Mouse (Mus musculus): ENCODE measurements around the gene Kif2a. TPM values are rescaled to one million over a fixed set of nuclear protein-coding genes. Genes with fewer than 3 reads are reported as not detected.

The Kif2a gene
- total RNA-seq (2014; fragmentation: Nextera tagmentation) (29.9 and 54.5 TPM in 2 replicates), total RNA-seq (2017) (14.7 and 20.3 TPM in 2 replicates)

DNA sequence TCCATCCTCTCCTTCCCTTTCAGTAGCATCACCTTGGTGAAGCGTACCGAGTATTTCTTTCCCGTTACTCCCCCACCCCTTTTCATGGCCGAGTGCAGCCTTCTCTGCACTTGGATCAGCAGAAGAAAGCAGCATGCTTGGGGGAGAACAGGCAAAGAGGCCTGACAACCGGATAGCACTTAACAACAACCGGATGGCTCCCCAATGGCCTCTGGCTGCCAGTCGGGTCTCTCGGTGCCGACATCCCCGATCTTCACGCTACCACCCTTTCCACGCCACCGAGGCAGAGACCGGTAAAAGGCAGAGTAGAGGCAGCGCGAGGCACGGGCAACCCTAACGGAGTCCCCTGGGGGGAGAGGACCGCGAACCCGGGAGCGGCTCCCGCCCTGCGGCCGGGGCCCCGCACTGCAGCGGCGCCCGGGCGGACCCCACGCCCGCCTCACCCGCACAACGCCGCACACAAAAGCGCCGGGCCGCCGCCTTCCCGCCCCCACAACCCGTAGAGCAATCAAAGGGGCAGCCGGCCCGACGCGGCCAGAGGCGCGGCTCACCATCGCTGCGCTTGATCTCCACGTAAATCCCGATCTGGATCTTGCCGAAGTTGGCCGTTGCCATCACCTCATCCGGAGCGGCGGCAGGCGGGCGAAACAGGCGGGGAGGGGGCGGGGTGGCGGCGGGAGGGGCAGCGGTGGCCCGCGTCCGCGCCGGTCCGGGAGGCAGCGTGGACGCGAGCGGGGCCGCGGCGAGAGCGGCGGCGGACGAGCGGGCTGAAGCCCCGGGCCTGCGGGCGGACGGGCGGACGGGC lies at the start of gene Kif2a:
Gene Kif2a (minus strand): TSS at position 666 of the 805 bp plus-strand sequence.
- peak; percentile 42 for ATAC-seq (replicated peaks; ENCODE audit: poor library complexity, severe bottlenecking)

DNA sequence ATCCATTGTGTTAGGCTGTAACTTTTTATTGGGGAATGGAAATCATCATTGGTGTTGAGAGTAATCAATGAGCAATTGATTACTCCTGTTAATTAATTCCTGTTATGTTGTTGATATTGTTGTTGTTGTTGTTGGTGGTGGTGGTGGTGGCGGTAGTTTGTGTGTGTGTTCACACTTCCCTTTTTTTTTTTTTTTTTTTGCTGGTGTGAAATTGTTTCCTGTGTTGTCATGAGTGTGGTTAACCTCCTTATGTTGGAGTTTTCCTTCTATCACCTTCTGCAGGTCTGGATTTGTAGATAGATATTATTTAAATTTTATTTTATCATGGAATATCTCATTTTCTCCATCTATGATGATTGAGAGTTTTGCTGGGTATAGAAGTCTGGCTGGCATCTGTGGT lies 47.1 kb upstream of the Kif2a start:
- ATAC-seq (replicated peaks; ENCODE audit: poor library complexity, severe bottlenecking) = 0 out of 2 replicates have a peak, but pooled peaks have one; percentile 20

GRCm38 (mm10) chr13:107065098-107065855 lies 43.4 kb upstream of the Kif2a start:
- ATAC-seq (replicated peaks; ENCODE audit: poor library complexity, severe bottlenecking) = no peak

- no peak for ATAC-seq (replicated peaks; ENCODE audit: poor library complexity, severe bottlenecking)
Observed at GRCm38 (mm10) chr13:107064263-107064662, 42.3 kb upstream of the Kif2a start.

GRCm38 (mm10) chr13:107063115-107063807 lies 41.3 kb upstream of the Kif2a start:
- ATAC-seq (replicated peaks; ENCODE audit: poor library complexity, severe bottlenecking) = no peak

DNA sequence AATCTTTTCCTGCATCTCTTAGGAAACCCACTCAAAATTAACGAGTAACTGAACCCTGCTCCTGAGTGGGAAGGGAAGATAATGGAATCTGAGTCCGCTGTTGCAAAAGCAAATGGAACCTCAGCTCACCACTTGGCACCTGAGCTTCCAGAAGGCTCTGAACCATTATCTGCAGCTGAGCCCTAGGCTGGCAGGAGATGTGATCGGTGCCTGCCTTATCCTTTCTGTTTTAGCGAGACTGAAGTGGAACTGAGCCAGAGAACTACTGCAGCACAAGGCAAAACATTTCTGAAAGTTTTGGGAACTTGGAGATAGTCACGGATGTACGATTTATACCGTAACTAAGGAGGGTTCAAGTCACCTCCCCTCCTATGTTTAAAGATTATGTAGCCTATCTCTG lies 38.2 kb upstream of the Kif2a start:
- no peak for ATAC-seq (replicated peaks; ENCODE audit: poor library complexity, severe bottlenecking)

GRCm38 (mm10) chr13:107059460-107059859 lies 37.5 kb upstream of the Kif2a start:
- ATAC-seq (replicated peaks; ENCODE audit: poor library complexity, severe bottlenecking) = peak; percentile 90

- peak; percentile 53 for ATAC-seq (replicated peaks; ENCODE audit: poor library complexity, severe bottlenecking)
Observed at GRCm38 (mm10) chr13:107056318-107056717, 34.4 kb upstream of the Kif2a start.

GRCm38 (mm10) chr13:107054496-107054895 lies 32.6 kb upstream of the Kif2a start:
- ATAC-seq (replicated peaks; ENCODE audit: poor library complexity, severe bottlenecking) = no peak

GRCm38 (mm10) chr13:107051342-107051741 lies 29.4 kb upstream of the Kif2a start:
- ATAC-seq (replicated peaks; ENCODE audit: poor library complexity, severe bottlenecking) = no peak

DNA sequence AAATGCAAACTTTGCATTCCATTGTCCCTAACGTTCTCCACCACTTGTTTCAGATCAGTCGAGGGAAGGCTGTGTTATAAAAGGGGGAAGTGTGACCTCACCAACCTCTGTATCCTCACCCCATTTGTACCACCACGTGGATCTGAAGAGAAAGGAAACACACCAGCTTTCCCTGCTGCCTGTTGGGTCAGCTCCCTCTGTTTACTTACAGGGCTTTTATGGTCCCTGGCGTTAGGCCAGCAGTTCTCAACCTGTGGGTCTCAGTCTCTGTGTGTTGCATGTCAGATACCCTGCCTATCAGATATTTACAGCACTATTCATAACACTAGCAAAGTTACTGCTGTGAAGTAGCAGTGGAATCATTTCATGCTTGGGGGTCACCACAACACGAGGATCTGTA lies 22.3 kb upstream of the Kif2a start:
- peak; percentile 91 for ATAC-seq (replicated peaks; ENCODE audit: poor library complexity, severe bottlenecking)

- ATAC-seq (replicated peaks; ENCODE audit: poor library complexity, severe bottlenecking) = no peak
Observed at GRCm38 (mm10) chr13:107042551-107042950, 20.6 kb upstream of the Kif2a start.

DNA sequence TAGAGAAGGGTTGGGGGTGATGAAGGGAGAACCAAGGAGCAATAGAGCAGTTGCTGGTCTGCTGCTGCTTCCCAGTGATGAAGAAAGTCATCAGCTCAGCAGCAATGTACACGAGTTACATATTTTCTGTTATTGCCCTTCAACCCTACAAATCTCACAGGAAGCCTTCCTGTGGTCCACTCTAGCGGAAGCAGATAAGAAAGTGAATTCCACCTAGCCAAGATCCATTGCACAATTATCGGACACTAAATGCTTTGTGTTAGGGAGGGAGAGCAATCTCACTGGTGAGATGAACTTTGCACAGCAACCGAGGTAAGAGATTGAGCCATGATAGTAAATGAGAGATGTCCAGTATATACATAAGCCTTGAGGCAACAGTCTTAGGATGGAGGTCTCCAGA lies 17.6 kb upstream of the Kif2a start:
- ATAC-seq (replicated peaks; ENCODE audit: poor library complexity, severe bottlenecking) = peak; percentile 13; the same call in 1 of the 2 replicates

- ATAC-seq (replicated peaks; ENCODE audit: poor library complexity, severe bottlenecking) = no peak
Observed at GRCm38 (mm10) chr13:107038346-107038745, 16.4 kb upstream of the Kif2a start.

GRCm38 (mm10) chr13:107035511-107036113 lies 13.7 kb upstream of the Kif2a start:
- no peak for ATAC-seq (replicated peaks; ENCODE audit: poor library complexity, severe bottlenecking)

DNA sequence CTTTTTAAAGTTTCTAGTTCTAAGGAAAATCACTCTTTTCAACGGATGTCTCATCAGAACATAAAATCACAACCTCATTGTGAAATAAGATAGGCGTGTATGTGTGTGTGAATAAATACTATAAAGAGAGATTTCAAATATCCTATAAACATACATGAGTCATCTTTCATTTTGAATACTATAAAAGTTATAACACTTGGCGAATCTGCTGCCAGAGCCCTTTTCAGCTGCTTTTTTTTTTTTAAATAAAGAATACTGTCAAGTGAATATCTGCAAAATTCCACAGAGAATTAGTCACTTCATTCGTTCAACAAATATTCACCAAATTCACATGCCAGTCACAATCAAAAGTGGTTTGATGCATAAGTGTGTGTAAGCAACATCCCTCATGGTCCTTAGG lies 13.2 kb upstream of the Kif2a start:
- ATAC-seq (replicated peaks; ENCODE audit: poor library complexity, severe bottlenecking) = no peak

- no peak for ATAC-seq (replicated peaks; ENCODE audit: poor library complexity, severe bottlenecking)
Observed at GRCm38 (mm10) chr13:107034028-107034920, 12.3 kb upstream of the Kif2a start.

GRCm38 (mm10) chr13:107031228-107031627 lies 9.3 kb upstream of the Kif2a start:
- ATAC-seq (replicated peaks; ENCODE audit: poor library complexity, severe bottlenecking) = no peak

GRCm38 (mm10) chr13:107027218-107027617 lies 5.3 kb upstream of the Kif2a start:
- ATAC-seq (replicated peaks; ENCODE audit: poor library complexity, severe bottlenecking) = peak; percentile 61
